Mouse (Mus musculus): ENCODE data around the gene Ncor2. TPM values are rescaled to one million over a fixed set of nuclear protein-coding genes. Genes with fewer than 3 reads are reported as not detected.

The Ncor2 gene
- polyA plus RNA-seq, 1 experiment: 75.8 TPM

DNA sequence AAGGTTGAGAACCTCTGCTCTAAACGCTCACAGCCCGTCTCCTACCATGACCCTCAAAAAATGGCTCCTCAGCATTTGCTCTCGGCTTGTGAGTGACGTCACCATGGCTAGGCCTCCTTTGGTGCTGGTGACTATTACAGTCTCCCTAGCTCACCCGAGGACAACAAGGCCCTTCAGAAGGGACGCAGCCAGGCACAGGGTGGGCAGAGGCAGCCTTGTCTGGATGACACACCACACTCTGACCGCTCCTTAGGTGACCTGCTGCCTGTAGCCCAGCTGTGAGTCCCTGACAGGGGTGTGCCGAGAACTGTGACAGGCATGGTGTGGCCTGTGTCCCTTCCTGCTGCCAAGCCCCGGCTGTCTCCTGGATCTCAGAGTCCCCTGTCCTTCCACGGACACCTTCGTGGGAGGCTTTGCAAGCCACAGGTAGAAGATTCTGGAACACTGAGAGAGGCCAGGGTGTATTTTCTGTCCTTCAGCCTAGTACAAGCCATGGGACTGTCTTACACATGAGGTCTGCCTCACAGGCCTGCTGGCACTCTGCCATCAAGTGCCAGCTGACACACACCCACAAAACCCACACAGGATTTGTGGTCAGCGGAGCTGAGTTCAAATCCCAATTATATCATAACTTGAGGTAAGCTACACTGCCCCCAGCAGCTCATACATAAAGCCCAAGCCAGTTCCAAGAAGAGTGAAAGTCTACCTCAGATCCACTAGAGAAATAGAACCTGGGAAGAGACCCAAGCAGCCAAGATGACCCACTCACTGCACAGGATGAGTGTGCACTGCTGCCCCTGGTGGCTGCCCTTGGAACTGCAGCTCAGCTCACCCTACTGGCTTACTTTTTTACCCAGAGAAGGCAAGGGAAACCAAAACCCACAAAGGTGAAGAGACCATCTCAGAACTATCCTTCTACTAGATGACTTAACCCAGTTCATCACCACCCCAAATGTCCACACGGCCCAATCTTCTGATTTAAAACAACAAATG, 112.2 kb downstream of the Ncor2 start:
- peaks cover 2% of the 10 kb centered on the region for H3K4me1 ChIP-seq (replicated peaks; ENCODE audit: control insufficient read depth, insufficient read depth, low read length)
- DNase-seq: peak; percentile 81
- WGBS: 93% methylated on average over 13 of the region's 13 CpGs
- H3K36me3 ChIP-seq (ENCODE audit: control insufficient read depth, insufficient read depth, low read length): peaks cover 22% of the 10 kb centered on the region
- H3K4me3 ChIP-seq (ENCODE audit: control insufficient read depth, insufficient read depth, low read length): no peak overlapping the region
- peak; percentile 89 for TF ChIP-seq CTCF (IDR thresholded peaks at IDR 0.05; ENCODE audit: borderline replicate concordance, control insufficient read depth, extremely low read depth, insufficient read depth, low read length, poor library complexity)
- TF ChIP-seq POLR2A (IDR thresholded peaks at IDR 0.05; ENCODE audit: control insufficient read depth, extremely low read depth, insufficient read depth, low read length, poor library complexity): no peak
- H3K27me3 ChIP-seq (ENCODE audit: control insufficient read depth, insufficient read depth, low read length): no peaks in the 10 kb centered on the region
- H3K27ac ChIP-seq (ENCODE audit: control insufficient read depth, insufficient read depth, low read length): no peak overlapping the region

DNA sequence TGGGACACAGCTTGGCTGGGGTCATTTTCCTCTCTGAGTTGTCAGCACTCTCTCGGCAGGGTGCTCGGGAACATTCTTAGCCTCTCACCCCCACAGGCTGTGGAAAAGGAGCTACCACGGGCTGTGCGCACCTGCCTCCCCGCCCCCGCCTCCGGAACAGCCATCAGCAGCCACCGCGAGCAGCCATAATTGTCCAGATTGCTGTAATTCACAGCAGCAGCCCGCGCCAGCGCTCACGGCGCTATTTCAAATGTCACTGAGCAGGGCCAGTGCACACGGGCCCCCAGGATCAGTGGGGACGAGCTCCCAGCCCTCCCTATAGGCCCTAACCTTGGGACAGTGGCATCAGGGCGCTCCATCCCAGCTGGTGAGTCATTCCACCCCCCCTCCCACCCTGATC, 116.0 kb downstream of the Ncor2 start:
- Histone ChIP-seq H3K27me3 (ENCODE audit: control insufficient read depth, insufficient read depth, low read length) (no peaks in the 10 kb centered on the region), H3K27ac (ENCODE audit: control insufficient read depth, insufficient read depth, low read length) (no peak overlapping the region), H3K4me1 (replicated peaks; ENCODE audit: control insufficient read depth, insufficient read depth, low read length) (peaks cover 12% of the 10 kb centered on the region), H3K36me3 (ENCODE audit: control insufficient read depth, insufficient read depth, low read length) (peaks cover 19% of the 10 kb centered on the region), H3K4me3 (ENCODE audit: control insufficient read depth, insufficient read depth, low read length) (no peak overlapping the region)
- WGBS: 97% methylated on average over 17 of the region's 17 CpGs
- no peak for TF ChIP-seq CTCF (IDR thresholded peaks at IDR 0.05; ENCODE audit: borderline replicate concordance, control insufficient read depth, extremely low read depth, insufficient read depth, low read length, poor library complexity)
- no peak for TF ChIP-seq POLR2A (IDR thresholded peaks at IDR 0.05; ENCODE audit: control insufficient read depth, extremely low read depth, insufficient read depth, low read length, poor library complexity)
- no peak for DNase-seq

DNA sequence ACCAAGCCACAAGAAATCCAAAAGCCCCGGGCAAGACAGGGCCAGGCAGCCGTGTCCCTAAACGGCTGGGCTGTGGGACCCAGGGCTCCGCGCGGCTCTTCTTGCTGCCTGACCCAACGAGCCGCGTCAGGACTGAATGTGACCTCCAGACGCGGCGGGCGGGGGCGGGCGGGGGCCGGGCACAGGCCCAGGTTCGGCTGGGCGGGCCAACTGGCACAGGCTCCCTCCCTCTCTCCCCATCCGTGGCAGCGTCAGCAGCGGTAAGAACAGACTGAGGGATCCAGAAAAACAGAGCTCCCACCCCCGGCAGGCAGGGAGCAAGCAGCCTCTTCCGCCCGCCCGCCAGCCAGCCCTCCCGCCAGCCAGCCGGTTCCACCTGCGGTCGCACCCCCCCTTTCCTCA, 120.8 kb downstream of the Ncor2 start:
- TF ChIP-seq POLR2A (IDR thresholded peaks at IDR 0.05; ENCODE audit: control insufficient read depth, extremely low read depth, insufficient read depth, low read length, poor library complexity) (no peak), CTCF (IDR thresholded peaks at IDR 0.05; ENCODE audit: borderline replicate concordance, control insufficient read depth, extremely low read depth, insufficient read depth, low read length, poor library complexity) (no peak)
- Histone ChIP-seq H3K36me3 (ENCODE audit: control insufficient read depth, insufficient read depth, low read length) (no peaks in the 10 kb centered on the region), H3K27ac (ENCODE audit: control insufficient read depth, insufficient read depth, low read length) (no peak overlapping the region), H3K27me3 (ENCODE audit: control insufficient read depth, insufficient read depth, low read length) (no peaks in the 10 kb centered on the region), H3K4me3 (ENCODE audit: control insufficient read depth, insufficient read depth, low read length) (peak overlapping the region; percentile 21), H3K4me1 (replicated peaks; ENCODE audit: control insufficient read depth, insufficient read depth, low read length) (peaks cover 50% of the 10 kb centered on the region)
- WGBS: under 1% methylated on average over 29 of the region's 29 CpGs
- peak; percentile 39 for DNase-seq

- DNase-seq: peak; percentile 23
- Histone ChIP-seq H3K27me3 (ENCODE audit: control insufficient read depth, insufficient read depth, low read length) (no peaks in the 10 kb centered on the region), H3K4me1 (replicated peaks; ENCODE audit: control insufficient read depth, insufficient read depth, low read length) (peaks cover 50% of the 10 kb centered on the region), H3K4me3 (ENCODE audit: control insufficient read depth, insufficient read depth, low read length) (peak overlapping the region; percentile 21), H3K27ac (ENCODE audit: control insufficient read depth, insufficient read depth, low read length) (no peak overlapping the region), H3K36me3 (ENCODE audit: control insufficient read depth, insufficient read depth, low read length) (no peaks in the 10 kb centered on the region)
- 3% methylated on average over 29 of the region's 29 CpGs for WGBS
- no peak for TF ChIP-seq POLR2A (IDR thresholded peaks at IDR 0.05; ENCODE audit: control insufficient read depth, extremely low read depth, insufficient read depth, low read length, poor library complexity)
- no peak for TF ChIP-seq CTCF (IDR thresholded peaks at IDR 0.05; ENCODE audit: borderline replicate concordance, control insufficient read depth, extremely low read depth, insufficient read depth, low read length, poor library complexity)
Observed at GRCm38 (mm10) chr5:125057555-125058266, 121.3 kb downstream of the Ncor2 start.

GRCm38 (mm10) chr5:125056696-125057554, 122.1 kb downstream of the Ncor2 start:
- peak overlapping the region; percentile 21; the same call in 1 of the 2 replicates for H3K4me3 ChIP-seq (ENCODE audit: control insufficient read depth, insufficient read depth, low read length)
- no peak for TF ChIP-seq CTCF (IDR thresholded peaks at IDR 0.05; ENCODE audit: borderline replicate concordance, control insufficient read depth, extremely low read depth, insufficient read depth, low read length, poor library complexity)
- TF ChIP-seq POLR2A (IDR thresholded peaks at IDR 0.05; ENCODE audit: control insufficient read depth, extremely low read depth, insufficient read depth, low read length, poor library complexity): no peak
- H3K27ac ChIP-seq (ENCODE audit: control insufficient read depth, insufficient read depth, low read length): no peak overlapping the region
- no peak for DNase-seq
- no peaks in the 10 kb centered on the region for H3K27me3 ChIP-seq (ENCODE audit: control insufficient read depth, insufficient read depth, low read length)
- H3K36me3 ChIP-seq (ENCODE audit: control insufficient read depth, insufficient read depth, low read length): no peaks in the 10 kb centered on the region
- 21% methylated on average over 19 of the region's 19 CpGs for WGBS
- H3K4me1 ChIP-seq (replicated peaks; ENCODE audit: control insufficient read depth, insufficient read depth, low read length): peaks cover 50% of the 10 kb centered on the region

Measured in thymus, adult 2 months (tissue).